Mouse (Mus musculus) olfactory bulb, adult 2 months (tissue): ENCODE data around the gene Vmn1r89.

Source experiments
- CTCF ChIP-seq: fragments of 200-500 bp; IDR thresholded peaks from 2 replicates; pipeline ENCODE4 v1.5.1; 2012; ENCODE audit warnings: low read depth, mild to moderate bottlenecking, low read length, moderate library complexity; ENCODE audit not compliant: insufficient read depth
- POLR2A ChIP-seq: fragments of 200-500 bp; IDR thresholded peaks from 2 replicates; pipeline ENCODE4 v1.6.1; 2012; ENCODE audit warnings: mild to moderate bottlenecking, low read depth, low read length, moderate library complexity; ENCODE audit not compliant: insufficient read depth

- TF ChIP-seq CTCF (no peak), POLR2A (no peak)
Measured at GRCm38 (mm10) chr7:13263851-13264250, 51.0 kb downstream of the Vmn1r89 start.
